16 mouse cellular contexts compared by ENCODE assay signal in the genomic region with DNA sequence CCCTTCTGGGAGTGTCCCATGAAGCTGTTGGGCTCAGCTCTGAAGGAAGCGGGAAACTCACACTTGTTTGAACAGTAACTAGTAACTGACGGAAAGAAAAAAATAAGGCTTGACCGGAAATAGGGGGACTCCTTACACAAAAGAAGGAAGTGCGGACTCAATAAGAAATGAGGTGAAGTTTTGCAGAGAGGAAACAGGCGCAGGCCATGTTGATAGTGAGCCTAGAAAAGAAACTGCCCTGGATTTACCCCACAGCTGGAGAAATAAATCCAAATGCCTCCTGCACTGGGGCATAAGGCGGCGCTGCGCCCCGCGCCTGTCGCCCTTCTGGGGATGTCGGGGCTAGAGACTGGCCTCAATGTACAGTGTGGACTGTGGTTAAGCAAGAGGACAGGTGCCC.
DNase-seq lines count a peak whose midpoint lies in the region; ATAC-seq and TF ChIP-seq lines count a peak whose summit lies in the region.
"Had no signal": no experiment of that assay in that cellular context is flagged by ENCODE, and none has a peak within 500 bp of the region (broad histone marks: within the 10 kb centered on the region; RNA-seq: fewer than 3 reads in every experiment).

No protein-coding gene starts in this region.

- no peaks in the 10 kb centered on the region for H3K36me3 ChIP-seq in lung, embryonic 14.5 days (ENCODE audit: insufficient read depth)
- H3K36me3 ChIP-seq in intestine, postnatal 0 days (ENCODE audit: control insufficient read depth, insufficient read depth): no peaks in the 10 kb centered on the region
- no peaks in the 10 kb centered on the region for H3K36me3 ChIP-seq in megakaryocyte, embryonic 14.5 days (replicated peaks; ENCODE audit: low read length)
- H3K36me3 ChIP-seq: G1E; limb, embryonic 12.5 days; neural tube, embryonic 13.5 days had no signal

- H3K27ac ChIP-seq in lung, embryonic 14.5 days (ENCODE audit: low read depth): 0 out of 2 replicates have a peak overlapping the region, but pooled peaks have one; percentile 2
- H3K27ac ChIP-seq in intestine, postnatal 0 days (ENCODE audit: low read depth, low read length): no peak overlapping the region
- H3K27ac ChIP-seq in left cerebral cortex, adult 2 months: no peak overlapping the region
- H3K27ac ChIP-seq: limb, embryonic 12.5 days; neural tube, embryonic 13.5 days had no signal

- H3K9me3 ChIP-seq in lung, embryonic 14.5 days (ENCODE audit: low read depth, low read length): no peaks in the 10 kb centered on the region
- H3K9me3 ChIP-seq in intestine, postnatal 0 days (ENCODE audit: control insufficient read depth): no peaks in the 10 kb centered on the region
- H3K9me3 ChIP-seq in megakaryocyte, embryonic 14.5 days: no peaks in the 10 kb centered on the region
- H3K9me3 ChIP-seq: G1E; limb, embryonic 12.5 days; neural tube, embryonic 13.5 days had no signal

- H3K4me2 ChIP-seq in lung, embryonic 14.5 days: no peak overlapping the region
- no peak overlapping the region for H3K4me2 ChIP-seq in intestine, postnatal 0 days (replicated peaks; ENCODE audit: low read depth)
- H3K4me2 ChIP-seq: limb, embryonic 12.5 days; neural tube, embryonic 13.5 days had no signal

- no peaks in the 10 kb centered on the region for H3K27me3 ChIP-seq in lung, embryonic 14.5 days (ENCODE audit: insufficient read depth, low read length)
- no peaks in the 10 kb centered on the region for H3K27me3 ChIP-seq in intestine, postnatal 0 days (replicated peaks; ENCODE audit: control insufficient read depth, insufficient read depth, low read length)
- H3K27me3 ChIP-seq in megakaryocyte, embryonic 14.5 days (replicated peaks): peaks cover 32% of the 10 kb centered on the region
- H3K27me3 ChIP-seq: limb, embryonic 12.5 days; neural tube, embryonic 13.5 days had no signal

- no peak for ATAC-seq in lung, embryonic 14.5 days (ENCODE audit: insufficient read depth)
- no peak for ATAC-seq in intestine, postnatal 0 days
- ATAC-seq: forebrain, postnatal 0 days; midbrain, embryonic 16.5 days had no signal

- no peak overlapping the region for H3K9ac ChIP-seq in lung, embryonic 14.5 days
- H3K9ac ChIP-seq in intestine, postnatal 0 days (ENCODE audit: low read depth, low read length): no peak overlapping the region
- H3K9ac ChIP-seq: forebrain, postnatal 0 days; limb, embryonic 12.5 days; neural tube, embryonic 13.5 days had no signal

- TF ChIP-seq CTCF in lung, embryonic 14.5 days (IDR thresholded peaks at IDR 0.05; ENCODE audit: low read depth): 0 out of 2 replicates have a peak, but pooled peaks have one; percentile 13
- TF ChIP-seq CTCF in intestine, postnatal 0 days (IDR thresholded peaks at IDR 0.05; ENCODE audit: low read depth): peak; percentile 25; the same call in 1 of the 2 replicates
- no peak for TF ChIP-seq CTCF in left cerebral cortex, adult 2 months (IDR thresholded peaks at IDR 0.05)

- peaks cover 5% of the 10 kb centered on the region; the same call in 1 of the 2 replicates for H3K4me1 ChIP-seq in lung, embryonic 14.5 days (ENCODE audit: insufficient read depth)
- no peaks in the 10 kb centered on the region for H3K4me1 ChIP-seq in intestine, postnatal 0 days (replicated peaks; ENCODE audit: control insufficient read depth, insufficient read depth, low read length)
- peaks cover 45% of the 10 kb centered on the region for H3K4me1 ChIP-seq in megakaryocyte, embryonic 14.5 days

- DNase-seq in heart, adult 11 months: peak; percentile 96
- no peak for DNase-seq in heart, postnatal 25 days (ENCODE audit: low spot score)
- peak; percentile 58 for DNase-seq in lung, embryonic 14.5 days
- no peak for DNase-seq in lung, adult 18-20 months
- DNase-seq in cerebellum, postnatal 4 days (ENCODE audit: low spot score in 2 of 2): no peak
- no peak for DNase-seq in left cerebral cortex, adult 2 months (ENCODE audit: extremely low spot score in 1 of 2, low spot score in 2 of 2)
- DNase-seq: cerebellum, postnatal 14 days; forebrain, postnatal 0 days; right cerebral cortex, adult 18-20 months; thymus, postnatal 4 days had no signal

- intact Hi-C loops in heart, postnatal 25 days (cut with DNase I): no loop called here
- intact Hi-C loops in left cerebral cortex, adult 2 months (cut with DNase I): no loop called here

- no peak overlapping the region for H3K4me3 ChIP-seq in lung, embryonic 14.5 days (ENCODE audit: low read depth, low read length)
- H3K4me3 ChIP-seq in intestine, postnatal 0 days (ENCODE audit: low read depth, low read length): no peak overlapping the region
- H3K4me3 ChIP-seq in megakaryocyte, embryonic 14.5 days (replicated peaks): peak overlapping the region; percentile 59
- H3K4me3 ChIP-seq in left cerebral cortex, adult 2 months: no peak overlapping the region
- H3K4me3 ChIP-seq: limb, embryonic 12.5 days; neural tube, embryonic 13.5 days had no signal

- 76% methylated on average over 12 of the region's 12 CpGs for WGBS in lung, embryonic 14.5 days
- WGBS in intestine, postnatal 0 days: 75% methylated on average over 12 of the region's 12 CpGs

Comparison
In these comparisons a context has a peak if more than half of its experiments do, and no peak if none do; other contexts are left out.
1. DNase-seq: peak in heart, adult 11 months (single experiment) and lung, embryonic 14.5 days (single experiment); none in heart, postnatal 25 days (single experiment), lung, adult 18-20 months (0 of 2), cerebellum, postnatal 4 days (0 of 2) and left cerebral cortex, adult 2 months (0 of 2).